ENCODE assay signal across 26 mouse cellular contexts in genomic region chr1:131423061-131423460, GRCm38 (mm10).
DNase-seq lines count a peak whose midpoint lies in the region; ATAC-seq and TF ChIP-seq lines count a peak whose summit lies in the region.
"Had no signal": no experiment of that assay in that cellular context is flagged by ENCODE, and none has a peak within 500 bp of the region (broad histone marks: within the 10 kb centered on the region; RNA-seq: fewer than 3 reads in every experiment).

No protein-coding gene starts in this region.

- no peak for TF ChIP-seq POLR2A in thymus, adult 2 months (IDR thresholded peaks at IDR 0.05; ENCODE audit: control insufficient read depth, extremely low read depth, insufficient read depth, low read length, poor library complexity)

- H3K9ac ChIP-seq in kidney, embryonic 16.5 days (replicated peaks; ENCODE audit: low read length): no peak overlapping the region
- H3K9ac ChIP-seq: embryonic facial prominence, embryonic 15.5 days; lung, embryonic 14.5 days; neural tube, embryonic 15.5 days; stomach, embryonic 15.5 days had no signal

- H3K27me3 ChIP-seq in kidney, embryonic 16.5 days (ENCODE audit: insufficient read depth, low read length): no peaks in the 10 kb centered on the region
- H3K27me3 ChIP-seq in thymus, adult 2 months (ENCODE audit: control insufficient read depth, insufficient read depth, low read length): no peaks in the 10 kb centered on the region
- H3K27me3 ChIP-seq: embryonic facial prominence, embryonic 15.5 days; neural tube, embryonic 15.5 days; stomach, embryonic 15.5 days had no signal

- H3K9me3 ChIP-seq in kidney, embryonic 16.5 days (ENCODE audit: low read length): no peaks in the 10 kb centered on the region
- H3K9me3 ChIP-seq: embryonic facial prominence, embryonic 15.5 days; forebrain, embryonic 10.5 days; G1E; neural tube, embryonic 15.5 days; stomach, embryonic 15.5 days had no signal

- no peak overlapping the region for H3K4me3 ChIP-seq in kidney, embryonic 16.5 days (ENCODE audit: low read length)
- H3K4me3 ChIP-seq in thymus, adult 2 months (ENCODE audit: control insufficient read depth, insufficient read depth, low read length): no peak overlapping the region
- H3K4me3 ChIP-seq: embryonic facial prominence, embryonic 15.5 days; forebrain, embryonic 10.5 days; heart, adult 2 months; neural tube, embryonic 15.5 days; stomach, embryonic 15.5 days had no signal

- H3K4me2 ChIP-seq in kidney, embryonic 16.5 days (replicated peaks; ENCODE audit: low read depth, low read length): no peak overlapping the region
- H3K4me2 ChIP-seq: embryonic facial prominence, embryonic 15.5 days; liver, embryonic 11.5 days; lung, embryonic 14.5 days; neural tube, embryonic 15.5 days; stomach, embryonic 15.5 days had no signal

- TF ChIP-seq CTCF in thymus, adult 2 months (IDR thresholded peaks at IDR 0.05; ENCODE audit: borderline replicate concordance, control insufficient read depth, extremely low read depth, insufficient read depth, low read length, poor library complexity): no peak

- H3K4me1 ChIP-seq in kidney, embryonic 16.5 days (ENCODE audit: insufficient read depth, low read length): peaks cover 16% of the 10 kb centered on the region
- no peaks in the 10 kb centered on the region for H3K4me1 ChIP-seq in thymus, adult 2 months (replicated peaks; ENCODE audit: control insufficient read depth, insufficient read depth, low read length)

- ATAC-seq in kidney, embryonic 16.5 days (ENCODE audit: low FRiP score, low TSS enrichment): no peak
- ATAC-seq in megakaryocyte progenitor cell, adult 5-6 weeks (replicated peaks; ENCODE audit: poor library complexity): no peak
- ATAC-seq: hindbrain, embryonic 16.5 days; intestine, embryonic 16.5 days; midbrain, embryonic 16.5 days had no signal

- 82% methylated on average over 3 of the region's 3 CpGs for WGBS in kidney, embryonic 16.5 days
- WGBS in thymus, adult 2 months: 97% methylated on average over 3 of the region's 3 CpGs

- peak; percentile 51 for DNase-seq in adrenal gland, postnatal 10 days
- no peak for DNase-seq in adrenal gland, adult 18-20 months (ENCODE audit: low spot score in 2 of 2)
- peak; percentile 32 for DNase-seq in kidney, postnatal 14 days
- DNase-seq in adrenal gland, postnatal 25 days: peak; percentile 30
- peak; percentile 46 for DNase-seq in lung, postnatal 25 days (ENCODE audit: low spot score)
- no peak for DNase-seq in thymus, adult 2 months
- DNase-seq: cerebellum, adult 2 months; cerebellum, postnatal 36 days; heart, adult 2 months; heart, postnatal 4 days; layer of hippocampus, postnatal 36 days; left cerebral cortex, postnatal 4 days; lung, embryonic 14.5 days; retina, postnatal 1 day; thymus, adult 18-20 months had no signal

- H3K36me3 ChIP-seq in kidney, embryonic 16.5 days (ENCODE audit: insufficient read depth, low read length): no peaks in the 10 kb centered on the region
- H3K36me3 ChIP-seq in thymus, adult 2 months (ENCODE audit: control insufficient read depth, insufficient read depth, low read length): no peaks in the 10 kb centered on the region
- H3K36me3 ChIP-seq: embryonic facial prominence, embryonic 15.5 days; forebrain, embryonic 10.5 days; neural tube, embryonic 15.5 days; stomach, embryonic 15.5 days had no signal

- H3K27ac ChIP-seq in kidney, embryonic 16.5 days (ENCODE audit: low read length): no peak overlapping the region
- H3K27ac ChIP-seq in thymus, adult 2 months (ENCODE audit: control insufficient read depth, insufficient read depth, low read length): no peak overlapping the region
- H3K27ac ChIP-seq: embryonic facial prominence, embryonic 15.5 days; forebrain, embryonic 10.5 days; heart, adult 2 months; neural tube, embryonic 15.5 days; stomach, embryonic 15.5 days had no signal

Comparison
In these comparisons a context has a peak if more than half of its experiments do, and no peak if none do; other contexts are left out.
1. DNase-seq: peak in adrenal gland, postnatal 10 days (single experiment), kidney, postnatal 14 days (single experiment), adrenal gland, postnatal 25 days (single experiment) and lung, postnatal 25 days (single experiment); none in adrenal gland, adult 18-20 months (0 of 2) and thymus, adult 2 months (single experiment).